Mouse (Mus musculus) E14TG2a.4 (cell line): ENCODE data around the gene Tenm4.

Experiments used
- H3K27me3 ChIP-seq: 2 replicates; pipeline ENCODE4 v1.6.1; 2014; ENCODE audit warnings: low read length, control low read depth; ENCODE audit not compliant: insufficient read depth
- H3K36me3 ChIP-seq: 2 replicates; pipeline ENCODE4 v1.6.1; 2014; ENCODE audit warnings: low read length, control low read depth; ENCODE audit not compliant: insufficient read depth
- H3K4me1 ChIP-seq: replicated peaks from 2 replicates; pipeline ENCODE4 v1.6.1; 2014; ENCODE audit warnings: low read depth, low read length, control low read depth
- H3K4me3 ChIP-seq: replicated peaks from 2 replicates; pipeline ENCODE4 v1.5.1; 2014; ENCODE audit warnings: mild to moderate bottlenecking, low read length
- H3K9me3 ChIP-seq: 2 replicates; pipeline ENCODE4 v1.6.1; 2014; ENCODE audit warnings: low read length, control low read depth
- CTCF ChIP-seq: conservative IDR thresholded peaks from 2 replicates; pipeline ENCODE4 v1.5.1; 2014; ENCODE audit warnings: low read length
- NANOG ChIP-seq: IDR thresholded peaks from 2 replicates; pipeline ENCODE4 v1.6.1; 2014; ENCODE audit warnings: borderline replicate concordance, low read length, mixed read lengths
- POU5F1 ChIP-seq: IDR thresholded peaks from 2 replicates; pipeline ENCODE4 v1.6.1; 2014; ENCODE audit warnings: low read length, borderline replicate concordance

The Tenm4 gene

DNA sequence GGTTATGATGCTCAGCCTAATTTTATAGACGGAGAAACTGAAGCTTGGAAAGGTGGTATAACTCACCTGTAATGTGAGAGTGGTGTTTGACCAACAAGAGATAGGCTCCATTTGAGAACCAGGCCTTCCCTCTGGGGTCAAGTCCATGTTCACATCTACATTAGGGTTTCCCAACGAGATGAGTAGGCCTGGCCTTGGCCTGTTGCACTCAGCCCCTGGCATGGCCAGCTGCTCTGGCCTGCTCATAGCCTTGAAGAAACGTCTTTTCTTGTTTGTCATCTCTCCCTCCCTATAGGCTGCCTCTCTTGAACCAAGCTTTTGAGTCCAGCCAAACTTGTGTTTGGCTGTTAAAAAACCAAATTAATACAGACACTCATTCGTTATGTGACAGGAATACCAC lies 668.5 kb downstream of the Tenm4 start:
- Histone ChIP-seq H3K9me3 (no peaks in the 10 kb centered on the region), H3K36me3 (peaks cover 8% of the 10 kb centered on the region), H3K4me3 (no peak overlapping the region), H3K4me1 (peaks cover 16% of the 10 kb centered on the region), H3K27me3 (peaks cover 4% of the 10 kb centered on the region; the same call in 1 of the 2 replicates)
- TF ChIP-seq CTCF (no peak), NANOG (no peak), POU5F1 (no peak)

DNA sequence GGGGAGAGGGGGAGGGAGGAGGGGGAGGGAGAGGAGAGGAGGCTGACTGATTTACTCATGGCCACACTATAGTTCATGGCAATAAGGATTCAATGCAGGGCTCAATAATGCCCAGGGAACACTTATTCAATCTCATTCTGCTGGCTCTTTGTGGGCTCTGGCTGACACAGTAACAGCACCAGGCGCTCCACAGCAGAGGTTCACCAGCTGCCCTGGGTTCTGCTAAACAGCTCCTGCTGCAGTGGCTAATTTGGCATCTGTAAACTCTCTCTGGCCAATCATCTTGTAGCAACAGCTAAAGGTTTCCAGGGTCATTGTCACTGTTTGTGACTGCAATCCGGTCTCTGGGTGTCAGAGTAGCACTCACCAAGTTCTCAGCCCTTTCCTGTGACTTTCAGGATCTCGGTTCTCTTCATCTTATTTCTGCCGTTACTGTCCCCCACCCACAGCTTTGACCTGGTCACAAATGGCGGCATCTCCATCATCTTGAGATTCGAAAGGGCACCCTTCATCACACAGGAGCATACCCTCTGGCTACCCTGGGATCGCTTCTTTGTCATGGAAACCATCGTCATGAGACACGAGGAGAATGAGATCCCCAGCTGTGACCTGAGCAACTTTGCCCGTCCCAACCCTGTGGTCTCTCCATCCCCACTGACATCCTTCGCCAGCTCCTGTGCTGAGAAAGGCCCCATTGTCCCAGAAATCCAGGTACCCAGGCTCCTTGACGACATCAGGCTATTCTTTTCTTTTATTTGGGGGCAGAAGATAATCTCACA lies 671.6 kb downstream of the Tenm4 start:
- H3K27me3 ChIP-seq: peaks cover 4% of the 10 kb centered on the region; the same call in 1 of the 2 replicates
- peaks cover 22% of the 10 kb centered on the region for H3K36me3 ChIP-seq
- H3K9me3 ChIP-seq: no peaks in the 10 kb centered on the region
- peaks cover 9% of the 10 kb centered on the region for H3K4me1 ChIP-seq
- H3K4me3 ChIP-seq: no peak overlapping the region
- TF ChIP-seq POU5F1 (no peak), CTCF (no peak), NANOG (no peak)

DNA sequence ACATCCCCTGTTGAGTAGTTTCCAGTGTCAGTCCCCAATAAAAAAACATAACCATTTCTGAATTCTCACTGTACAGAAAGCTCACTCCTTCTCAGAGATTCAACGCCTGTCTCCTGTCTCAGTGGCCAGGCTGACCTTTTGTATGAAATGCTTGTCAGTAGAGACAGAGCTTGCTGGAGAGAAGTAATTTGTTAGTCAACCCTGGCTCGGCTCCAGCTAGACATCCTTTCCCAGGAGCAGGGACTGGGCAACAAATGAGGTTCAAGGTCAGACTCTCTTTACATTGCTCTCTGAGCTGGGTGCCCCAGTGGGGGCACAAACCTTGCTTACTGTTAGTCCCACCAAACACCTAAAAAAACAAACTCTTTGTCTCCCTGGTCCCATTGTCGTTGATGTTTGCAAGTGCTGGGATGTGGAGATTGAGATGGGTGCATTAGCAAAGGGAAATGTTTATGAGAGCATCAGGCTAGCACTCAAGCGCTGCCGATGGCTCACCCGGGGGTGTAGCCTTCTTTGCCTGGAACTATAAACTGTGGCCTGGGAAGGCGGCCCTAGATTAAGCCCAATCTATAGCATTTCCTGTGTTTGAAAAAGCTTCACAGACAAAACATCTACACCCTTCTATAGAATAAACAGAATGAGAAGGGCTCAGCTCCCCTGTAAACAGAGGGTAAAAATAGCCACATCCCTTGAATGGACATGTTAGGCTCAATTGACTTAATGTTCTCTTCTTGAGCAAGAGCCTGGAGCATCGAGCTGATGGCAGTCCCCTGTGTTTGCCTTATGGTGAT lies 673.3 kb downstream of the Tenm4 start:
- no peak for TF ChIP-seq POU5F1
- TF ChIP-seq NANOG: no peak
- no peak for TF ChIP-seq CTCF
- peaks cover 9% of the 10 kb centered on the region for H3K4me1 ChIP-seq
- no peaks in the 10 kb centered on the region for H3K27me3 ChIP-seq
- H3K4me3 ChIP-seq: no peak overlapping the region
- no peaks in the 10 kb centered on the region for H3K9me3 ChIP-seq
- H3K36me3 ChIP-seq: peaks cover 17% of the 10 kb centered on the region; the same call in 1 of the 2 replicates

DNA sequence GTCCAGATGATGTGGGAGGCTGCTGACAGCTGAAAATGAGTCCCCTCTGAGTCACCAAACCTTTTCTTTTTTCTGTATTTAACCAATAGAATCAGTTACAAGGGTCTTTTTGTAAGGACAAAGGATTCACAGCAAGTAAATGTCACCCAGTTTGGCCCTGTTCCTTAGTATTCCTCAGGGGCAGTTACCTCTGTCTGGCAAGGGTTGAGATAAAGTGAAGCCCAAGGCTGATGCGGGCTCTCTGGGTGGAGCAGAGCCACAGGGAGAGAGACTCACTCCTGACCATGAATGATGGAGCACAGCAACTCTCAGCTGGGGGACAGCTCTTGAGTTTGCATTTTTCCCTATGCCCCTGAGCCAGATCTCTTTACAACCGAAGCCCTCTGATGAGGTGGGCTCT lies 681.7 kb downstream of the Tenm4 start:
- TF ChIP-seq POU5F1: no peak
- TF ChIP-seq CTCF: no peak
- no peak for TF ChIP-seq NANOG
- Histone ChIP-seq H3K4me1 (no peaks in the 10 kb centered on the region), H3K27me3 (no peaks in the 10 kb centered on the region), H3K9me3 (no peaks in the 10 kb centered on the region), H3K36me3 (peaks cover 9% of the 10 kb centered on the region), H3K4me3 (no peak overlapping the region)

DNA sequence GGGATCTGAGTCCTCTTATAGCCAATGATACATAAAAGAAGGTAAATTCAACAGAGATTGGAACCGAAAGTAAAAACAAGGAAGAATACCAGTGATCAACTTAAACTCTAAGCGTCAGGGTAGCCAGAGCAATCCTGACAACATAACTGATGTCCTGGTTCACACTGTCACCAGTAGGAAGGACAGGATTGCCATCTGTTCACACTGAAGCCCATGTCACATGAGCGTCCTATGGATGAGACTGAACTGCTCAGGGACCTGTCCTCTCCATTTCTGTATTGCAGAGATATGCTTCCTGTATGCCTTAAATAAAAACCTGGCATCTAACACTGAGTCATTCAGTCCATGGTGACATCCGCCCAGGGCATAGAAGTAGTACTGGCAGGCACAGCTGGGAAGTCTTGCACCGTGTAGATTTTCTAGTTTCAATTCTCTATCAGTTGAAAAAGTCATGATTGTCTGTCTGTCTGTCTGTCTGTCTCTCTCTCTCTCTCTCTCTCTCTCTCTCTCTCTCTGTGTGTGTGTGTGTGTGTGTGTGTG lies 684.9 kb downstream of the Tenm4 start:
- TF ChIP-seq CTCF (no peak), POU5F1 (no peak), NANOG (no peak)
- Histone ChIP-seq H3K27me3 (no peaks in the 10 kb centered on the region), H3K36me3 (peaks cover 5% of the 10 kb centered on the region; the same call in 1 of the 2 replicates), H3K4me3 (no peak overlapping the region), H3K9me3 (no peaks in the 10 kb centered on the region), H3K4me1 (no peaks in the 10 kb centered on the region)

DNA sequence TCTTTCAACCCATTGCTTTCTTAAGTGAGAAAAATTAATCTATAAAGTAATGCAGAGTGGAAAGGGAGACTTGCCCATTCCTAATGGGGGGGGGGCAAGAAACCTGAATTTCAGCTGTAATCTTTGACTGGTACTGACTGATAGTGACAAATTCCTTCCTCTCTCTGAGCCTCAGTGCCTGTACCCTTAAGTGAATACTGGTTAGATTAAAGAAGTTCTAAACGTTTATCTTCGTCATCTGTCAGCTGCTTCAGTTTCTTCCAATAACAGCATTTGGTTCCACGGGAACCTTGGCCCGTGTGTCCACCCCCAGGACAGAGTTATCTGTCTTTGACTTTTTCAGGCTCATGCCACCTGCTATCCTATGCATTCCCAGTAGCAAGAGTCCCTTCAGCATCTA lies 685.5 kb downstream of the Tenm4 start:
- no peaks in the 10 kb centered on the region for H3K4me1 ChIP-seq
- H3K9me3 ChIP-seq: no peaks in the 10 kb centered on the region
- no peaks in the 10 kb centered on the region for H3K27me3 ChIP-seq
- TF ChIP-seq POU5F1 (no peak), NANOG (no peak), CTCF (no peak)
- H3K36me3 ChIP-seq: peaks cover 5% of the 10 kb centered on the region; the same call in 1 of the 2 replicates
- H3K4me3 ChIP-seq: no peak overlapping the region

DNA sequence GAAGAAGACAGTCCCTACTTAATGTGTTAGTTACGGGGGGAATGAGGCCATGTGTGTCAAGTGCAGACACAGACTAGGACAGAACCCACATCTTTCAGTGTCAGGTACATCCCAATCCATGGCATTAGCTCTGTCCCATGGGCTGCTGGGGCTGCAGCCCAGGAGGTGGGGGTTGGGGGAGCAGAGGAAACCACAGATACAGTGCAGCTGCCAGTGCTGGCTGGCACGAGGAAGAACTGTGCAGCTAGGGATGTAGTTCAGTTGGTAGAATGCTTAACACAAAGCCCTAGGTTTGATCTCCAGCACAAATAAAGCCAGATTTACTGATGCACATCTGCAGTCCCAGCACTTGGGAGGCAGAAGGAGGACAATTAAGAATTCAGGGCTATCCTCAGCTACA lies 688.0 kb downstream of the Tenm4 start:
- Histone ChIP-seq H3K9me3 (no peaks in the 10 kb centered on the region), H3K4me3 (no peak overlapping the region), H3K27me3 (no peaks in the 10 kb centered on the region), H3K4me1 (no peaks in the 10 kb centered on the region), H3K36me3 (peaks cover 5% of the 10 kb centered on the region; the same call in 1 of the 2 replicates)
- no peak for TF ChIP-seq NANOG
- no peak for TF ChIP-seq POU5F1
- no peak for TF ChIP-seq CTCF

DNA sequence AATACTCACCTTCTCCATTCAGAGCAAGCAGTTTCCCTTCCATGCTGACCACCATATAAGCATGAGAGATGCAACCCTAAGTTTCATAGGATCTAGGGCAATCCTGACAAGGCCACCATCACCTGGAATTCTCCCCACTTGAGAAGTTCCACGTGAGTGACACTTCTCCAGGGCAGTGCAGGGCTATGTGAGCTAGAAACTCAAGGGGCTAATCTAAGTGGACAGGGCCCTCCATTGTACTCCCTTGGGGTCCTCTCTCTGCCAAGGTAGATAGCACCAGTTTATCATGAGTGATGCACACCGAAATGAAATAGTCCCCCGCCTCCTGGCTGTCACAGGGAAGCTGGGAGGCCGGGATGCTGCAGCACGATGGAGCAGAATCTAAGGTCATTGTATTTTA lies 688.6 kb downstream of the Tenm4 start:
- Histone ChIP-seq H3K4me3 (no peak overlapping the region), H3K4me1 (no peaks in the 10 kb centered on the region), H3K27me3 (no peaks in the 10 kb centered on the region), H3K36me3 (peaks cover 5% of the 10 kb centered on the region; the same call in 1 of the 2 replicates), H3K9me3 (no peaks in the 10 kb centered on the region)
- TF ChIP-seq POU5F1 (no peak), CTCF (no peak), NANOG (no peak)
